Mouse (Mus musculus) layer of hippocampus, adult 9-11 months (tissue): ENCODE measurements around the gene F2.

ENCODE experiments used
- DNase-seq: peaks from one replicate; pipeline ENCODE4 v3.0.0; 2022

Gene F2

DNA sequence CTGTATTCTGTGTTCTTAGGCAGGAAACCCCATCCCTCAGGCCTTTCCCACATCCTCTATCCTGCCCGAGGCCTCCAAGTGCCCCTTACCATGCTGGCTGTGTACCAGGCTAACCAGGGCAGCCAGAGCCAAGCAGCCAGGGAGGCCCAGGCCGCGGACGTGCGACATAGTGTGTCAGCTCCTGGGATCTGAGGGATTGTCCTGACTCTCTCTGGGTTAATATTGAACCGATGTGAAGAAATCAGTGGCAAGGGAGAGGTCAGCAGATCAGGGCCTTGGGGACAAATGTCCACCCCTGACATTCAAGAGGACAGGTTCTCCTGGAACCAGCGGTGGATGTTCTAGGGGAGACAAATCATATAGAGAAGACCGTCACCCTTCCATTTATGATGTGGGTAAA lies at the start of gene F2:
TSS of gene F2 (minus strand) at position 186 of the 400 bp plus-strand sequence.
- DNase-seq = no peak

- DNase-seq = no peak
These were observed 47.7 kb upstream of the F2 start for GRCm38 (mm10) chr2:91683919-91684318.

DNA sequence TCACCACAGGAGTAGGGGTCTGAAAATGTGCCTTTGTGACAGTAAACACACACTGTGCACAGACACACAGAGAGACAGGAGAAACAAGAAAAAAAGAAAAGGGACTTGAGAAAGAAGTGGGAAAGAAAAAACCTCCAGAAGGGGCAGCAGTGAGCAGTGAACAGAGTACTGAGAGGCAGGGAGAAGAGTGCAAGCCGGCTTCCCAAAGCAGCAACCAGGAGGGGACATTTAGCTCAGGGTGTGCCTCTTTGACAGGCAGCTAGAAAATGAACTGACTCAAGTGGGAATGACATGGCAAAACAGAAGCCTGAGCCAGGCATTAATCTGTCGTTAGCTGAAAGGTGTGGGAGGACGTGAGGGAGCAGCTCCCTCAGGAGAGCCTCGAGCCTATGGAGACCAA lies 46.6 kb upstream of the F2 start:
- DNase-seq = peak; percentile 58

DNA sequence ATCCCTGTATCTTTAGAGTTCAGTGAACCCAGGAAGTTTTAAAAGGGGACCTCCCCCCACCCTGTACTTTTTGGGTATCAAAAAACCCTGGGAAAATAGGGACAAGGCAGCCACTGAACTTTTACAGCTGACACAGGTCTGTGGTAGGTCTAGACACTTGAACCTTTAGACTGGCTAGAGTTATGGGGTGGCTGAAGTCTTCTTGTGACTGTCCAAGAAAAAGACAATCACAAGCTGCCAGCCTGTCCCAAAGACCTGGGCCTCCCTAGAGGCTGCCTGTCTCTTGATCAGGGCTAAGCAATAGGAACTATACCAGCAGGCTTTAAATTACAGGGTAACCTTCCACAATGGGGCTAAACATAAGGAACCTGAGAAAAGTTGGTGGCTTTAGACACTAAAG lies 40.7 kb upstream of the F2 start:
- DNase-seq = no peak

DNA sequence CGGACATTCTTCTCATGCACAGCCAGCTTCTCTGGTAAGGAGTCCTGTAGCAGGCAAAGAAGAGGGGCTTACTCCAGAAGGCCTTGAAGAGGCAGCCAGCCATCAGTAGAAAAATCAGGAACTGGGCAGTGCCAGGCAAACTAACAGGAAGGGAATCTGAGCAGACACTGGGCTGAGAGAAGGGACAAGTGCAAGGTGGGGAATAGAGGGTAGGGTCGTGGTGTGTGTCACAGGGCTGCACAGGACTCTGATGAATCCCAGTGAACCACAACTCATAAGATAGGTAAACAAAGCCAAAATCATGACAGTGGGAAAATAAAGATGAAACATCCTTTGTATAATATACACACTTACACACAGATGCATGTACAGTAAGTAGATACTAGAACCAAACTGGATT lies 40.2 kb upstream of the F2 start:
- DNase-seq = no peak

- DNase-seq = peak; percentile 77
These were observed 38.7 kb upstream of the F2 start for GRCm38 (mm10) chr2:91674895-91675294.

DNA sequence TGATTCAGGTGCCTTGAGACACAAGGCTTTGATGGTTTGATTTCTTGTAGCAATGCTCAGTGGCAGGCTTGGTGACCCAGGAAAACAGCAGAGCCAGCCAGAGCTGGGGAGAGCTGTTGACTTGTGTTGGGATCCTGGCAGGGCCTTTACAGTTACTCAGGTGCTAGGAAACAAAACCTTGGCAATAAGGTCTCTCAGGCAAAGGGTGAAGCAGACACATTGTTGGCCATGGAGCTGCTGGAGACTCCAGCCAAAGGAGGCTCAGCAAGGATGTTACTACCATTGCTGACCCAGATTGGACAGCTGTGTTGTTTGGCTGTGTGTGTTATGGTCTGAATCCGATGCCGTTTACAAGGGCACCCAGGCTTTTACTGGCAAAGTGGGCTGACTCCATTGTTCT lies 37.4 kb upstream of the F2 start:
- DNase-seq = no peak

DNA sequence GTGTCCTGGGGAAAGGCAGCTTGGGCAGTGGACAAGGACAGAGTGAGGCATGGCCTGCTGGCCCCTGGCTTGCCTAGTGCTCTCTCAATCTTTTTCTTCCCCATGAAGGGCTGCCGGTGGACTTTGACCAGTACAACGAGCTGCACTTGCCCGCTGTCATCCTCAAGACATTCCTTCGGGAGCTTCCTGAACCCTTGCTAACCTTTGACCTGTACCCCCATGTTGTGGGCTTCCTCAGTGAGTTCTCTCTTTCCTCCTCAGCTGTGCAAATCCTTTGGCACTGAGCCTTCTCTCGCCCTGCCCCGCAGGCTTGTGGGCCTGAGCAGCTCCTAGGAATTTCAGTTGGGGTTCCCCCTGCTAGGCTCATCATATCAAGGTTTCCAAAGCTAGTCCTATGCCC lies 33.8 kb upstream of the F2 start:
- DNase-seq = no peak

DNA sequence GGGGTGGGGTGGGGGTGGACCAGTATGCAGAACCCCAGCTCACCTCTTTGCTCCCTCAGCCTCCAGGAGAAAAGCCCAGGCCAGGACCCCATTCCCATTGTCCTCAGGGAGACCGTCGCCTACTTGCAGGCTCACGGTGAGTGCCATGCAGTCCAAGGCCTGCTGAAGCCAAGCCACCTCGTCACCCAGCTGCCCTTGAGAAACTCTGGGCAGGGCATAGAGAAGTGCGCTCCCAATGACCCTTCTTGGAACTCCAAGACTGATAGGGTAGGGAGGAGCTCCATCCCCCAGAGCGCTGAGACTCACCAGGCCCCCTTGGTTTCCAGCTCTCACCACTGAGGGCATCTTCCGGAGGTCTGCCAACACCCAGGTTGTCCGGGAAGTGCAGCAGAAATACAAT lies 33.1 kb upstream of the F2 start:
- no peak for DNase-seq

DNA sequence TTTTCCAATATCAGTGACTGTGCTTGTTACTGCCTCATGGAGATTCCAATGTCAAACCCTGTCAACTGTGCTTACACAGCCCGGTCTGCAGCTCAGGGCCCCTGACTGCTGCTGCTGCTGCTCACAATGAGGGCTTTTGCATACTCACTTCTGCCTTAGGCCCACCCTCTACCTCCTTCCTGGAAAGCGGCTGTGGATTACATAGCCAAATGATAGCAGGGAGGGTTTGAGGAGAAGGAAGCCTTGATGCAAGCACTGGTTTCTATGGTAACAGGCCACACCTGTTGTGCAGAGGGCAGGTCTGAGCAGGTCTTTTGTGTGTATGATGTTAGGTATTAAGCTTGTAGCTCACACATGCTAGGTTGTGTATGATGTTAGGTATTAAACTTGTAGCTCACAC lies 31.5 kb upstream of the F2 start:
- no peak for DNase-seq

DNA sequence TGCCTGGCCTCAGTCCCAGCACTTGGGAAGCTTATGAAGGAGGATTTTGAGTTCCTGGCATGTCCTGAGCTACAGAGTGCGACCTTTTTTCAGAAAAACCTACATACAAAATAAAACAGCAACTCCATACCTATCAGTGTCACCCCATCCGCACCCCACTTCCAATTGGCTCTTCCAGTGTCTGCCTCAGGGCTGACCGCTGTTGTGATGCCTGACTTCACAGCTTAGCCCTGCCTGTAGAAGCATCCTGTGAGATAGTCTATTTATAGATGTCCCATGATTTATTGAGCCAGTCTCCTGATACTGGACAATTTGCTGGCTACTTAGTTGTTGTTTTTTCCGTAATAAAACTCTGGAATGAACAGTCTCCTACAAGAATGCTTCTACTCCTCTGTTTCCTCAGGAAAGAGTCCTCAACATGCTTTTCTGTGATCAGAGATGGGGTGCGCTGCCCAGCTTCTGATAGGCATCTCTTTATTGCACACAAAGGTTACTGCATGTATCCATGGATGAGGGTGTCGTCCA lies 30.2 kb upstream of the F2 start:
- no peak for DNase-seq

GRCm38 (mm10) chr2:91664780-91665179 lies 28.6 kb upstream of the F2 start:
- DNase-seq = no peak

DNA sequence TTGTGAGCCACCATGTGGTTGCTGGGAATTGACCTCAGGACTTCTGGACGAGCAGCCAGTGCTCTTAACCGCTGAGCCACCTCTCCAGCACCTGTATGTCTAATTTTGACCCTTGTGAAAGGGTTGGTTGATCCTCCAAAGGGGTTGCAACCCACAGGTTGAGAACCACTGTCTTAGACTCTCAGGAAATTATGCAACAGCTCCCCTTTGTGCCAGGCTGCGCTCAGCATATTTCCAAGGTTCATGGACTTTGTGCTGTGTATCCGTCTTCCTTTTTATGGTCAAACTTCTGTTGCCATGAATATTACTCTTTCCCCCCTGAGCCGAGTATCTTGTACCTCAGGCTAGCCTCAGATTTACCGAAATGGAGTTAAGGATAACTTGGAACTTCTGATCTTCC lies 24.8 kb upstream of the F2 start:
- no peak for DNase-seq

DNA sequence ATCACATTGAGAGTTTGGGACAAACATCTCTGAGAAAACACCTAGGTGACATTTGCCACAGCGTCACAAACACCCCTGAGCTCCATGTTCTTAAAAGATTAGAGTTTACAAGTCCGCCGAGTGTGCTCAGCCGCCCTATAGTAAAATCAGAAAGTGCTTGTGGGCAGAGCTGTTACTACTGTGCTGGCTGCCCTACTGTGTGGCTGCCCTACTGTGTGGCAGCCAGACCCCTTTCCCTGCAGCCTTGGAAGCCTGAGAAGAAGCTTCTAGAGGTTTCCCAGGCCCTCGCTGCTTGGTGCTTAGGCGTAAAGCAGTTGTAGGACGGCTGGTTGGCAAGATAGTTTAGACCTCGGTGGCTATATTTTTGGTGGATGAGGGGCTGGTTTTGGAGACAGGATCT lies 23.4 kb upstream of the F2 start:
- no peak for DNase-seq

DNA sequence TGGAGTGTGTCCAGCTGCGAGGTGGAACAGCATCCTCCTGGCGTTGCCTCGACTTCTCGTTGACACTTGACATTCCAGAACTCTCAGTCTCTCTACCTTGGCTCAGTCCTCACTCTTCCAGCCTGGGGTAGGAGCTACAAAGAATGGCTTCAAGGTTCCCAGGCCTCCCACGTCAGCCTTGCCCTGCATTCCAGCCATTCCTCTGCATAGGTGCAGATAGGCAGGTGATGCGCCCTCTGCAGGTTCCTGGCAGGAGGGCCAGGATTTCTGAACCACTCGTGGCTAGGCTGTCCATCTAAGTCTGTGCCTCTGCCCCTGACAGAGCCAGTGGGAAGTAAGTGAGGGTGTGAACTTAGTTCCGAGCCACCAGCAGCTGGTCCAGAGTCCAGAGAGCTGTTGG lies 20.6 kb upstream of the F2 start:
- DNase-seq = no peak

- DNase-seq = no peak
These were observed 19.6 kb upstream of the F2 start for GRCm38 (mm10) chr2:91655827-91656226.

DNA sequence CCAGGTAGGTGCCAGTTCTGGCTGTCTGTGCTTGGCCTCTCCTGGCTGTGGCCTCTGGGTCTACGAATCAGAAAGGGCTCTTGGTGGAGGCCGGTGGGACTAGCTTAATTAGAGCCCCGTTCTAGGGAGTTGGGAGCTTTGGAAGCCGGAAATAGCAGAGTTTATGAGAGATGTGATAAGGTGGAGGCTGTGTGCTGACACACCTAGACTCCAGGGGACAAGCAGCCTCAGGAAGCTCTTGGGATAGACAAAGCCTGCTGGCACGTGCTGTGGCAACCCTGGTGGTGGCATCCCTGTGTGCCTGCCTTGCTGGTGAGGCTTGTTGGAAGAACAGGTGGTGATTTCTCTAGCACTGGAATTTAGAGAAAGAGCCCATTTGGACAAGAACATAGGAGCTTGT lies 19.2 kb upstream of the F2 start:
- no peak for DNase-seq

DNA sequence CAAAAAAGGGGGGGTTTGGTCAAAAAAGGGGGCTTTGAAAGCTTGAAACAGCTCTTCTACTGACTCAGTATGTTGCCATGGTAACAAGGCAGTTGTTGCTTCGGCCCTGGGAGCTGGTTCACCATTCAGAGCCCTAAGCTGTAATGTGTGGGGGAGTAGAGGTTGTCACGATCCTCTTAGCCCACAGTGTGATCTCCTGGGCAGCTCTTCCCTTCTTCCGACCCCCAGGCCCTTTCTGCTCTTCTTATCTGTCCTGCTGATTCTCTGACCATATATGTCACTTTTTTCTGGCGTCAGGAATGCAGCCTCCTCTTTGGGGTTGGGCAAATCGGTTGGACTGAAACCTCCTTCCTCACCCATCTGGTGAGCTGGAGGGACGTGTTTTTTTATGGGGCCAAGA lies 16.6 kb upstream of the F2 start:
- peak; percentile 56 for DNase-seq

DNA sequence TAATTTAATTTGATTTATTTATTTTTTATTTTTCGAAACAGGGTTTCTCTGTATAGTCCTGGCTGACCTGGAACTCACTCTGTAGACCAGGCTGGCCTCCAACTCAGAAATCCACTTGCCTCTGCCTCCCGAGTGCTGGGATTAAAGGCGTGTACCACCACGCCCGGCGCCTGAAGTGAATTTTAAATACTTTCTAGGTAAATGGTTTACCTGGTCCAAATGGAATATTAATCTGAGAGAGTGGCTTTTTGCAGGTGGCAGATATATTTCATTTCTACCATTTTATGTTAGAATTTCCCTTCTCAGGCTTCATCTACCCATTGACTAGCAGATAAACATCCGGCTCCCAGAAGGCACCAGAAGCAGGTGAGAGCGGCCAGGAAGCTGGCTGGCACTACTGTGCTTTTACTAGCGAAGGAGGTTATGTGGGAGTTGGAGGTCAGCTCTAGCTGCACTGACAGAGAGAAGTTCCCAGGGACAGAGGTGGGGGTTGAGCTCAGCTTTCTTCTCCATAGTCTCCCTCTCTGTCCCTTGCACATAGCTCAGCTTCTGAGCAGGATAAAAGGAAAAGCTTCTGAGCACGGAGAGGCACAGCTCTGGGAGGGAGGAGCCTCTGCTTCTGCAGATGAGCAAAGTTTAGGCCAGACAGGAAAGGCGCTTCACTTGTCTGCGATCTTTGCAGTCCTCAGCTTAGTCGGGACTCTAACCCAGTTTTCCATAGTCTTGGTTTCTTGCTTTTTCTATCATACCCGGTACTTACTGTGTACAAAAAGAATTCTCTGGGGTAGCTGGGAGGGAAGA lies 15.4 kb upstream of the F2 start:
- DNase-seq = no peak

DNA sequence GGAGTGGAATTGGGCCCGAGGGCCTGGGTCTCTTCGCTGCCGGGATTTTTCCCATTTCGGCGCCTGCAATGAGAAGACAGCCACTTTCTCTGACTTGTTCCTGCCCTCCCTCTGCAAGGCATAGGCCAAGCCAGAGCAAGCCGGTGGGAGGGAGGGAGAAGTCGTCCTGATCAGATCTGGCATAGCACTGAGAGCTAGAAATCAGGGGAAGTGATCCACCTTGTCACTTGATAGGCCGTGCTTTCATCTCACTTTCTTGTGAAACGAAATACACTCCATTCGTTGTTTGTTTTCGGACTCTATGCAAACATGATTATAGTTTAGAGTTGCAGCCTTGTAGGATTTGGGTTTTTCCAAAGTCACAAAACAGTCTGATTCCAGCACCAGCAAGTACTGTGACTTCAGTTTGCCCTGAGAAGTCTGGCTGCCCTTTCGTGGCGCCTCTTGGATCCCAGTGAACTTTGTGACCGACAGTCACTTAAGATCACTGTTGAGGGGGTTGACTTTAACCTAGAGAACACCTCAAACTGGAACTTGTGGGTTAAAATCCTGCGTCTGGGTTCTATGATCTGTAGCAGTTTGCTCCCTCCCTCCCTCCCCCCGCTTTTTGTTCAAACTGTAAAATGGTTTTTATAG lies 14.3 kb upstream of the F2 start:
- DNase-seq = no peak

- peak; percentile 97 for DNase-seq
These were observed 13.5 kb upstream of the F2 start, which contains the start of the genes Zfp408 and Arhgap1 for GRCm38 (mm10) chr2:91649553-91650359. TSS of gene Zfp408 (minus strand) at chr2:91649791. TSS of gene Arhgap1 (plus strand) at chr2:91649860.

DNA sequence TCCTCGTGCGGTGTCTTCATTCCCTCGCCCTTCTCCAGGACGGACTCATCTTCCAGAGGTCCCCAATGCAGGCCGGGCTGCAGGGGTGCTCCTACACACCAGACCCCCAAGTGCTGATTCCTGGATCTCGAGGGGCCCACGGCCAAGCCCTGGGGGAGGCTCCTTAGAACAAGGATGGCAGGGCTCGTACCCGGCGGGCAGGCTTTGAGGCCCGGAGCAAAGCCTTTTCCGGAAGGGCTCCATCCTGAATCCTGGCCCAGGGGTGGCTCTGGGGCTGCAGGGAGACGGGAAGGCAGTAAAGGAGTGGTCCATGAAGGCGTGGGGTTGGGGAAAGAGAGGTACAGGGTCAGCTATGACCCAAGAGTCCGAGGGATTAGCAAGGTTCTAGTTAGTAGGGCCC lies 12.9 kb upstream of the F2 start:
- no peak for DNase-seq

- no peak for DNase-seq
These were observed 10.5 kb upstream of the F2 start for GRCm38 (mm10) chr2:91646733-91647132.

GRCm38 (mm10) chr2:91645811-91646210 lies 9.6 kb upstream of the F2 start:
- no peak for DNase-seq
